Mouse (Mus musculus): ENCODE data around the gene Il1rapl1. TPM values are rescaled to one million over a fixed set of nuclear protein-coding genes. Genes with fewer than 3 reads are reported as not detected.
A peak's percentile ranks its signal among the peaks of the same experiment; 100 is the strongest.

Il1rapl1 gene
- polyA plus RNA-seq (2014; fragmentation: Nextera tagmentation; extraction: Ambion mirVana): 0.21 and 0.87 TPM in 2 replicates

DNA sequence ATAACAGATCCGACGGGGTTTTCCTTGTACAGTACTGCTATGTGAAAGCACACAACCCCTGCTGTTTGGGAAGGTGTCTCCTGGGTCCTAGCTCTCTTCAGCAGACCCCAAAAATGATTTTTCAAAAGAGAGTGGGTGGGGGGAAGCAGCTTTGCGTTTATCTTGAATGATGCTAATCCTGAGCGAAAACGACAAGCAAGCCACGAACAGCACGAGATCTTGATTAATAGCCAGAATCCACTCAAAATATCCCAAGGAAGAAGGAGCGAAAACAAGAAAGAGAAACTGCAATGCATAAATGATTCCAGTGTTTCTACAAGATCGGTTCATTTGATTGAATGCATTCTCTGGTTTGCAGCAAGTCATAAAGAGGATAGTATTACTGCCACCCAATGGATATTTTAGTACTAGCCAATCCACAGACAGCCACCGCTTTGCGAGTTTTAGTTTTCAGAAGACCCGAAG lies at the start of gene Il1rapl1:
Gene Il1rapl1, minus strand, starts transcription at position 37 of the 465 bp plus-strand sequence.
- Histone ChIP-seq H3K36me3 (ENCODE audit: control insufficient read depth, insufficient read depth, low read length) (no peaks in the 10 kb centered on the region), H3K27ac (replicated peaks; ENCODE audit: low read depth, low read length) (no peak within 1 kb of the TSS), H3K9ac (ENCODE audit: low read depth, low read length) (peak within 1 kb of the TSS; percentile 51; the same call in 1 of the 2 replicates), H3K4me3 (ENCODE audit: low read depth, low read length) (peak within 1 kb of the TSS; percentile 42), H3K4me1 (ENCODE audit: control insufficient read depth, insufficient read depth, low read length) (no peaks in the 10 kb centered on the region), H3K4me2 (ENCODE audit: low read depth, low read length) (peak within 1 kb of the TSS; percentile 53), H3K27me3 (replicated peaks; ENCODE audit: control insufficient read depth, insufficient read depth, low read length) (0 out of 2 replicates have a peak, but pooled peaks cover 5% of the 10 kb centered on the region), H3K9me3 (ENCODE audit: control insufficient read depth, low read length) (no peaks in the 10 kb centered on the region)
- WGBS: 26% methylated on average over 12 of the region's 12 CpGs
- ATAC-seq (ENCODE audit: low read depth) (peak; percentile 77; the same call in 1 of the 2 replicates), DNase-seq (ENCODE audit: low spot score) (peak; percentile 70)

DNA sequence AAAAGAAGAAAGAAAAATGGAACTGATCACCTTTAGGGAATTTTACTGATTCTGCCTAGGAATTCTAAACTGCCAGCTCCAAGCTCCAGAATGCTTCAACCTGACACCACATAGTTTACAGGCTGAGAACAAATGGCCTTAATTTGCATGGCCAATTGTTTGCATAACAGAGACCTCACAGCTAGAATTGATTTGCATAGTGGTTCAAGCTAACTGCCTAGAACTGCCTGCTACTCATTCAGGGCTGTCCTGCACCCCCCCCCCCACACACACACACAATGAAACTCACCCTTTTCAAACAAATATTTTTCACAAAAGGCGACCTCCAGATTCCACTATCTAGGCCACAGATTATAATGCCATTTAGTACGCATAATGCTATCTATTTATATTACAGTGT lies 42.6 kb upstream of the Il1rapl1 start:
- Histone ChIP-seq H3K4me3 (ENCODE audit: low read depth, low read length) (no peak overlapping the region), H3K27ac (replicated peaks; ENCODE audit: low read depth, low read length) (no peak overlapping the region), H3K9me3 (ENCODE audit: control insufficient read depth, low read length) (no peaks in the 10 kb centered on the region), H3K27me3 (replicated peaks; ENCODE audit: control insufficient read depth, insufficient read depth, low read length) (no peaks in the 10 kb centered on the region), H3K4me1 (ENCODE audit: control insufficient read depth, insufficient read depth, low read length) (no peaks in the 10 kb centered on the region), H3K9ac (ENCODE audit: low read depth, low read length) (no peak overlapping the region), H3K4me2 (ENCODE audit: low read depth, low read length) (no peak overlapping the region), H3K36me3 (ENCODE audit: control insufficient read depth, insufficient read depth, low read length) (no peaks in the 10 kb centered on the region)
- WGBS: 40% methylated on average over 2 of the region's 2 CpGs
- no peak for ATAC-seq (ENCODE audit: low read depth)
- DNase-seq (ENCODE audit: low spot score): no peak

DNA sequence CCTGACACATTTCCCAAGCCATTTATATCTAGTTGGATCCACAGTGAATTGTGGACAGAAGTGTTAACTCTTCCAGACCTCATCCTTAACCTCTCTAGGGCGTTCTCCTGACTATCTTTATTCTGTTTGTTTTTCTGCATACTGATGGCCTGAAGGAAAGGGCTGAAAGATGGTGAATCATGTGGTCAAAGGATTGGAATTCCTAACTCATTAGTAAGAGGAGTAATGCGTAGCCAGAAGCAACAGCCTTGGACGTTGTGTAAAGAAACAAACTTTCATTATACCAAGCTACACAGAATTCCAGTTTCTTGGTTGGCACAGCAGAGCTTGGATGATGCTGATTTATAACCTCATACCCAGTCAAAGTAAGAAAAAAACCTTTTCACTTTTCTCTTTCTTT lies 10.2 kb upstream of the Il1rapl1 start:
- Histone ChIP-seq H3K9me3 (ENCODE audit: control insufficient read depth, low read length) (no peaks in the 10 kb centered on the region), H3K4me1 (ENCODE audit: control insufficient read depth, insufficient read depth, low read length) (no peaks in the 10 kb centered on the region), H3K27ac (replicated peaks; ENCODE audit: low read depth, low read length) (no peak overlapping the region), H3K4me3 (ENCODE audit: low read depth, low read length) (no peak overlapping the region), H3K9ac (ENCODE audit: low read depth, low read length) (no peak overlapping the region), H3K36me3 (ENCODE audit: control insufficient read depth, insufficient read depth, low read length) (no peaks in the 10 kb centered on the region), H3K27me3 (replicated peaks; ENCODE audit: control insufficient read depth, insufficient read depth, low read length) (no peaks in the 10 kb centered on the region), H3K4me2 (ENCODE audit: low read depth, low read length) (no peak overlapping the region)
- ATAC-seq (ENCODE audit: low read depth) (no peak), DNase-seq (ENCODE audit: low spot score) (no peak)
- WGBS: 31% methylated on average over 3 of the region's 3 CpGs

DNA sequence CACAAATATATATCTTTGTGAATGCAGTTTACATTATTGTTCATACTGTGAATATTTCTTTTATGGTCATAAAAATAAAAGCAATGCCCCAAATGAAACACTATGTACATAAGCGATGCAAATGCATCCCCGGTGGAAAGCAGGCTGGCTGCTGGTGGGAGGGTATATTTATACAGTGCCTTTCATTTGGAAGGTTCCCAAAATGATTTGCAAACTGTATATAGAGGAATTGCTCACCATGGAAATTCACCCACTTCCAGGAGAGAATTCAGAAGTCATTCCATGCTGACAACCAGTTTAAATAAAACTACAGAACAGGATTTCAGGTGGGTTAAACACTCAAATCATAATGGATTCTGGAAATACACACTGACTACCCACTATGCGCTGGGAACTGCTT lies 4.6 kb upstream of the Il1rapl1 start:
- Histone ChIP-seq H3K9me3 (ENCODE audit: control insufficient read depth, low read length) (no peaks in the 10 kb centered on the region), H3K27me3 (replicated peaks; ENCODE audit: control insufficient read depth, insufficient read depth, low read length) (no peaks in the 10 kb centered on the region), H3K4me1 (ENCODE audit: control insufficient read depth, insufficient read depth, low read length) (no peaks in the 10 kb centered on the region), H3K36me3 (ENCODE audit: control insufficient read depth, insufficient read depth, low read length) (no peaks in the 10 kb centered on the region), H3K4me2 (ENCODE audit: low read depth, low read length) (no peak overlapping the region), H3K27ac (replicated peaks; ENCODE audit: low read depth, low read length) (no peak overlapping the region), H3K4me3 (ENCODE audit: low read depth, low read length) (no peak overlapping the region), H3K9ac (ENCODE audit: low read depth, low read length) (no peak overlapping the region)
- ATAC-seq (ENCODE audit: low read depth) (no peak), DNase-seq (ENCODE audit: low spot score) (no peak)
- WGBS: 55% methylated on average over 3 of the region's 3 CpGs

DNA sequence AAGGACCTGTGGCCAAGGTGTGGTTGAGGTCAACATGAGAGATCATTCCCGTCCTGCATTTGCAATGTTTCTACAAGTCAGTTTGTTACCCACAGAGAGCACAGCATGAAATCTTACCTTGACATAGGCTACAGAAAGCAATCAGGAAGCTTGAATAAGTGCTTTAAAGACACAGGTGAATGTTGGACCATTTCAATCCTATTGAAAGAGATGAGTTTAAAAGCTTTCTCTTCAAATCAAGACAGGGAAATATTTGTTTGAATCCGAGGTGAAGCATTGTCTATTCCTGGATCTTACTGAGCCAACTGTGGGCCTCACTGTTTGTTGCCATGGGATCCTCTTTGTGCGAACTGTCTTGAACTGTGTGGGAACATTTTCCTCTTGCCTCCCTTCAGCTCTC lies 2.4 kb upstream of the Il1rapl1 start:
- no peak for ATAC-seq (ENCODE audit: low read depth)
- H3K4me3 ChIP-seq (ENCODE audit: low read depth, low read length): no peak overlapping the region
- H3K27me3 ChIP-seq (replicated peaks; ENCODE audit: control insufficient read depth, insufficient read depth, low read length): 0 out of 2 replicates have a peak, but pooled peaks cover 5% of the 10 kb centered on the region
- no peaks in the 10 kb centered on the region for H3K4me1 ChIP-seq (ENCODE audit: control insufficient read depth, insufficient read depth, low read length)
- no peak overlapping the region for H3K4me2 ChIP-seq (ENCODE audit: low read depth, low read length)
- 43% methylated on average over 3 of the region's 3 CpGs for WGBS
- no peak overlapping the region for H3K9ac ChIP-seq (ENCODE audit: low read depth, low read length)
- H3K9me3 ChIP-seq (ENCODE audit: control insufficient read depth, low read length): no peaks in the 10 kb centered on the region
- H3K36me3 ChIP-seq (ENCODE audit: control insufficient read depth, insufficient read depth, low read length): no peaks in the 10 kb centered on the region
- no peak for DNase-seq (ENCODE audit: low spot score)
- H3K27ac ChIP-seq (replicated peaks; ENCODE audit: low read depth, low read length): no peak overlapping the region

DNA sequence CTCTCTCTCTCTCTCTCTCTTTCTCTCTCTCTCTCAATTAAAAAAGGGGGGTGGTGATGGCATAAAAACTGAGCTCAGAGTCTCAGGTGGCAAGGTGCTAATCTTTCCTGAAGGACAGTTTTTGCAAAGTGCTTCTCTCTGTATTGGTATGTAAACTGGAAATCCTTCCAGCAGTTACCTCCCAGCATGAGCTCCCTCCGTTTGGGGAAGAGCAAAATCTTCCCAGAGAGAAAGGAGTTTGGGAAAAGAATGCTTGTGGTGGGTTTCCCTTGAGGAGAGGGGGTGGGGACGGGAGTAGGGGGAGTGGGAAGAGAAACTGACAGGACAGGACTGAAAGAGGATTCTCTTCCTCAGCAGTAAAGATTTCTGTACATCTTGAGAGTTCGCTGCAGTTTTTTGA lies 881 bp upstream of the Il1rapl1 start:
- Histone ChIP-seq H3K9me3 (ENCODE audit: control insufficient read depth, low read length) (no peaks in the 10 kb centered on the region), H3K36me3 (ENCODE audit: control insufficient read depth, insufficient read depth, low read length) (no peaks in the 10 kb centered on the region), H3K9ac (ENCODE audit: low read depth, low read length) (no peak overlapping the region), H3K27me3 (replicated peaks; ENCODE audit: control insufficient read depth, insufficient read depth, low read length) (0 out of 2 replicates have a peak, but pooled peaks cover 5% of the 10 kb centered on the region), H3K4me1 (ENCODE audit: control insufficient read depth, insufficient read depth, low read length) (no peaks in the 10 kb centered on the region), H3K27ac (replicated peaks; ENCODE audit: low read depth, low read length) (no peak overlapping the region), H3K4me2 (ENCODE audit: low read depth, low read length) (peak overlapping the region; percentile 53), H3K4me3 (ENCODE audit: low read depth, low read length) (peak overlapping the region; percentile 42)
- ATAC-seq (ENCODE audit: low read depth): no peak
- WGBS: 20% methylated on average over 3 of the region's 3 CpGs
- DNase-seq (ENCODE audit: low spot score): no peak

DNA sequence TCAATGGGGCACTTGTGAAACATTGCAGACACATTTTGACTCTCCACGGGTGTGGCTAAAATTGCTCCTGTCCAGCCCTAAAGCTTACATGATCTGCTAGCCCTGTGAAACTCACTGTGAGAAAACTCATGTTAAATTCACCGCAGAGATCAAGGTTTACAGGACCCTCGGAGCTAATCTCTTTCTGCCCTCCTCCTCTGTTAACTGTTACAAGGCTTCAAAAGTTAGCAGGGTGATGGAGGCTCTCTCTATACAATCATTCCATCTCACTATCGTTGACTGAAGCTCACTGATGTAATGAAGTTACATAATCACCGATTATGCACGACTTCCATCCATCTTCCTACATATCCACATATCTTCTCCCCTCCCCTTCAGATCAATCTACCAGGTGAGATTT lies 1.9 kb downstream of the Il1rapl1 start:
- Histone ChIP-seq H3K27me3 (replicated peaks; ENCODE audit: control insufficient read depth, insufficient read depth, low read length) (0 out of 2 replicates have a peak, but pooled peaks cover 5% of the 10 kb centered on the region), H3K4me3 (ENCODE audit: low read depth, low read length) (peak overlapping the region; percentile 13; the same call in 1 of the 2 replicates), H3K36me3 (ENCODE audit: control insufficient read depth, insufficient read depth, low read length) (no peaks in the 10 kb centered on the region), H3K9me3 (ENCODE audit: control insufficient read depth, low read length) (no peaks in the 10 kb centered on the region), H3K27ac (replicated peaks; ENCODE audit: low read depth, low read length) (no peak overlapping the region), H3K4me2 (ENCODE audit: low read depth, low read length) (peak overlapping the region; percentile 53), H3K4me1 (ENCODE audit: control insufficient read depth, insufficient read depth, low read length) (no peaks in the 10 kb centered on the region), H3K9ac (ENCODE audit: low read depth, low read length) (no peak overlapping the region)
- DNase-seq (ENCODE audit: low spot score): no peak
- ATAC-seq (ENCODE audit: low read depth): no peak
- WGBS: 51% methylated on average over 6 of the region's 6 CpGs

DNA sequence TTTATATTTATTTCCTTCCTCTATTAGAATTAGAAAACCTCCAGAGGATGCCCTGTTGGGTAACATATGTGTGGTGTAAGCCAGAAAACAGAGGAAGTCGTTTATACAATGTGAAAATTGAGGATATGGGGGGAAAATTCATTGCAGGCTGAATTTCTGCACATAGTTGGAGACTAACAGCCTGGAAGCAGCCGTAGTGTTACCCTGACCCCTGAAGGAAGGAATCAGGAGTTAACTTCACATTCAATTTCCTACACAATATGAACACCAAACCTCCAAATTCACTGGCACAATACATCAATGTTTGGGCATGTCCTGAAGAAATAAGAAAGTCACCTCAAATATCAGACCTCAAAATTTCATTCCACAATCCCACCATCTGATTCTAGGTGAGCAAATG lies 3.2 kb downstream of the Il1rapl1 start:
- H3K27ac ChIP-seq (replicated peaks; ENCODE audit: low read depth, low read length): no peak overlapping the region
- H3K9ac ChIP-seq (ENCODE audit: low read depth, low read length): no peak overlapping the region
- no peak overlapping the region for H3K4me2 ChIP-seq (ENCODE audit: low read depth, low read length)
- H3K9me3 ChIP-seq (ENCODE audit: control insufficient read depth, low read length): no peaks in the 10 kb centered on the region
- no peaks in the 10 kb centered on the region for H3K36me3 ChIP-seq (ENCODE audit: control insufficient read depth, insufficient read depth, low read length)
- H3K4me3 ChIP-seq (ENCODE audit: low read depth, low read length): no peak overlapping the region
- ATAC-seq (ENCODE audit: low read depth): no peak
- WGBS: 29% methylated on average over 2 of the region's 2 CpGs
- H3K4me1 ChIP-seq (ENCODE audit: control insufficient read depth, insufficient read depth, low read length): no peaks in the 10 kb centered on the region
- H3K27me3 ChIP-seq (replicated peaks; ENCODE audit: control insufficient read depth, insufficient read depth, low read length): 0 out of 2 replicates have a peak, but pooled peaks cover 5% of the 10 kb centered on the region
- DNase-seq (ENCODE audit: low spot score): no peak

DNA sequence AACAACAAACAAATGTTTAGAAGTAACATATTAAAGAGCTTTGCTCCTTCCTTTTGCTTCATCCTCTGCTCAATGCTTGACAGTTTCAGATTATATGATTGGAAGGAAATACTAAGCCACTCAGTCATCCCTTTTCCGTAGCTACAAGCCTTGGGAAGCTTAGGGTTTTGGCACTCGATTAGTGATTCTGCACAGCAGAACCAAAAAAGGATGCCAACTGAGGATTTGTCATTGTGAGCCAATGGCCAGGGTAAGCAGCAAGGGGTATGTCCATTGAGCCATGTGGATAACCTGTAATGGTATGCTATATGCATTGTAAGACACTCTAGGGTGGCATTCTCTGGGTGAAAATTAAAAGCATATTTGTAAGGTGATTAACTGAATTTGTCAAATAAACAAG lies 5.7 kb downstream of the Il1rapl1 start:
- Histone ChIP-seq H3K4me3 (ENCODE audit: low read depth, low read length) (no peak overlapping the region), H3K27ac (replicated peaks; ENCODE audit: low read depth, low read length) (no peak overlapping the region), H3K4me1 (ENCODE audit: control insufficient read depth, insufficient read depth, low read length) (no peaks in the 10 kb centered on the region), H3K9ac (ENCODE audit: low read depth, low read length) (no peak overlapping the region), H3K36me3 (ENCODE audit: control insufficient read depth, insufficient read depth, low read length) (no peaks in the 10 kb centered on the region), H3K4me2 (ENCODE audit: low read depth, low read length) (no peak overlapping the region), H3K27me3 (replicated peaks; ENCODE audit: control insufficient read depth, insufficient read depth, low read length) (0 out of 2 replicates have a peak, but pooled peaks cover 5% of the 10 kb centered on the region), H3K9me3 (ENCODE audit: control insufficient read depth, low read length) (no peaks in the 10 kb centered on the region)
- DNase-seq (ENCODE audit: low spot score) (no peak), ATAC-seq (ENCODE audit: low read depth) (no peak)
- WGBS: 70% methylated on average over 2 of the region's 2 CpGs
